Mouse (Mus musculus) adrenal gland (tissue): ENCODE measurements around the gene Phka2.

Experiments used
- intact Hi-C: fragments of 180-260 bp; cut with DNase I; formaldehyde crosslinking; loops from one replicate; pipeline ENCODE4 v1.15.1; 2025
- long read RNA-seq, 2 experiments: library from polyadenylated mRNA; unstranded; transcript quantifications; one replicate each; pipeline ENCODE4 v2.0.0; 2020; ENCODE audit warnings: borderline replicate concordance in 1 of 2; ENCODE audit not compliant: insufficient replicate concordance in 1 of 2

Gene Phka2
- long read RNA-seq, experiment 1, full-length matches to known transcripts, result 2 of 9 reads
- long read RNA-seq, experiment 1, partial matches to known transcripts, result 3 of 9 reads
- long read RNA-seq, experiment 1, other reads (novel, unspliced or antisense), result 4 of 9 reads
- long read RNA-seq, experiment 2, partial matches to known transcripts, result 0 of 3 reads
- long read RNA-seq, experiment 2, other reads (novel, unspliced or antisense), result 0 of 3 reads

DNA sequence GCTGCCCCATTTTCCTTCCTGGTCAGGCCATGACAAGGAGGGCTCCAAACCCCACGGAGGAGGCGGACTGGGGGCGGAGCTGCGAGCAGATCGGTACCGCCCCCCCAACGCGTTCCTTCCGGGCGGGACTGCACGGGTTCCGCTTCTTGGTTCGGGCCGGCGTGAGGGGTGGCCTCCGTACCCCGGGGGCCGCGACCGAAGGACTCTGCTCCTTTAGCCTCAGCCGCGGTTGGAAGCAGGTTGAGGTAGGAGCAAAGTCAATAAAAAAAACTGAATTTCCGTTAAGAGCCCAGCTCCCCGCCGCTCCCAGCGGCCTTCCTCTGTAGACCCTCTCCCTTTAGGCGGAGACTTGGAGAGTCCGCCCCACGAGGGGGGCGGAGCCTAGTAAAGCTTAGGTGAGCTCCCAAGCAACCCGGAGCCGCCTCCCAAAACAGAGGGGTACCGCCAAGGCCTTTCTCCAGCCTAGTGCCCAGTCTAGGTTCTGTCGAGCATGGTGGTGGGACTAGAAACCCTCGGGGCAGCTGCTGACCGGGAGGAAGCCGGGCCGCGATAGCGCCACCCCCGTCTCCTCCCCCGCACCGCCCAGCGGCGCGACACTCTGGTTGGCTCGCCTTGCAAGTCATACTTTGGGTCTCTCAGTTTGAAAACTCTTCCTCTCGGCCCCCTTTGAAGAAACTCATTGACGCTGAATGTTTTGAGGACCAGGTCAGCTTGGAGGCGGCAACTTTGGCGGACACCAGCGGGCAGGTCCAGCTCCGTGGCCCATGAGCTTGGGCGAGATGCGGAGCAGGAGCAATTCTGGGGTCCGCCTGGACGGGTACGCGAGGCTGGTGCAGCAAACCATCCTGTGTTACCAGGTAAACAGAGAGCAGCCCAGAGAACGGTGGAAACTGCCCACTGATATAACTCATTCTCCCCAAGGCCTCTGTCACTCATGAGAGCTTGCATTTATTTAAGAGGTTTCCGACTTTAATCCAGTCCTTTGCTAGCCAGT, at the start of gene Phka2:
Phka2 (plus strand) TSS at position 119 of the 994 bp plus-strand sequence.
- intact Hi-C loops, result no loop called here

DNA sequence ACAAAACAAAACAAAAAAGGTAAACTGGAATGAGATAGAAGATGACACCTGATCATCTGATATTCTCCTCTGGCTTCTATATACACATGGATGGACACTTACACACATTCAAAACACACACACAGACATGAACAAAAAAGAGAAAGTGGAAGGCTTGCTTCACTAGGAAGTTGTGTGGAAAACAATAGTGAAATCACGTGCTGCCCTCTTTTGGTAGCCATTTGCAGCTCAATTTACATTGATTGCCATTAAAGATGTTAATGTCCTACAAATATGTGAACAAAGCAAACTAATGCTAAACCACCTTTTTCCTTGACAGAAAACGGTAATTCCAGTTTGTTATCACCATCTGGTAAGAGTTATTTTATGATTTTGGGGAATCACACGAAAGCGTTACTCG, 46.3 kb upstream of the Phka2 start:
- intact Hi-C loops, result loop anchor here (10.0 kb wide), 1 partner anchor 281 kb away; no protein-coding TSS in a partner anchor

DNA sequence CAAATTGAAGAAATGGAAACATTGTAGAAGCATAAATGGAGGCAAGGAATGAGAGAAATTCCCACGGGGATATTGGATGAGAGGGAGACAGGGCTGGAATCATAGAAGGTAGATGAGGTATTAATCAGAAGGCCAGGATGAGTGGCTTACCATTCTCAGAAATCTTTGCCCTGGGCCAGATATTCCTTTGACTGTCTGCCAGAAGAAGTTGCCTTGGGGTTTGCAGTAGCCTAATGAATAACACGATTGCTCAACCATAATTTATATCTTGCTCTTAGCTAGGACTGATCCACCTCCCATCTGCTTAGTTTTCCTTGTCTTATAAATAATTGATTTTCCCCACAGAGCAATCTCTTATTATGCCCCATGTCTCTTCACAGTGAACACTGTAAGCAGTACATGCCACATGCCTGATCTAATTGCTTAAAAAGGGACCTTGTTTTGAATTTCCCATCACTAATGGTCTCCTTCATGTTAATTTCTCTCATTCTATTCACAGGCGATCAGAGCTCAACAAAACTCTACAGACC, 30.6 kb upstream of the Phka2 start:
- intact Hi-C loops, result no loop called here

DNA sequence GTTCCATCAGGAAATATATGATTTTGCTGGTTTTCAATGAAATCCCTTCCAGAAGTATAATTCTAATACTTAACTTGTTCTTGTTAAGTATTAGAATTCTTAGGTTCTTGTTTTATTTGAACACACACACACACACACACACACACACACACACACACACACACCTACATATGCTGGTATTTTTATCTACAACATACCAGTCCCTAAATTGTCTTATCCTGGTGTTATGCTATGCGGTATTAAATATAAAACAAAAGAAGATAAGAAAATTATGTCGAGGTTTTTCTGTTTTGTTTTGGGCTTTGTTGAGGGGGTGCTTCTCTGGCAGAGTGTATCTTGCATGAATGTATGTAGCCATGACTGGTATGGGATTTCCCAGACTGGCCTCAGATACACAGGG, 12.2 kb upstream of the Phka2 start:
- intact Hi-C loops, result no loop called here

DNA sequence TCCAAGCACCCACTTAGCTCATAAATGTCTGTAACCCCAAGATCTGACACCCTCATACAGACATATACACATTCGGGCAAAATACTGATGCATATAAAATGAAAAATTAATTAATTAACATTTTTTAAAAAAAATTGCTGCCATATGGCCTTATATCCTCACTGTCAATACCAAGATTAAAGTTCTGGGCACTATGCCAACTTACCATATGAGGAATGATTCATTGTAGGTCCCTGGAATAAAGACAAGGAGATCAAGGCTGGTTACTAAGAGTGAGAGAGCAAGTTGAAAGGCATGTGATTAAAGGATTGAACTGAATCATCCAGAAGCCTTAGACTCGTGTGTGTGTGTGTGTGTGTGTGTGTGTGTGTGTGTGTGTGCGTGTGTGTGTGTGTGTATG, 7.6 kb upstream of the Phka2 start:
- intact Hi-C loops, result no loop called here

DNA sequence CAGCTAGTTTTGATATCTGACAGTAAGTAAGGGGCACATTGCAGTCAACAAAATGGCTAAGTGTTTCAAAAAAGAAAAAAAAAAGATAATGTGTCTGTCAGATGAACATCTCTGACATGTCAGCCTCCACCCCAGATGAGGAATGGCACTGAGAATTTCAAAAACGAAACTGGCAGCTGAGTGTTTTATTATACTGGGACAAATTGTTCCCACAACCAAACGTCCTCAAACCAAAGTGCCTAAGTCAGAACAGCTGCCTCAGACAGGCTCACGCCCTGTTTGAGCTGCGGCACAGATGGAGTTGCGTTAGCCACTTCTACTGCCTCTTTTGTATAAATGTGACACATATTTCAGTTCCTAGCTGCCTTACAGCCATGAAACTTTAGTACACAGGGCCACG, 7.0 kb upstream of the Phka2 start:
- intact Hi-C loops, result no loop called here

DNA sequence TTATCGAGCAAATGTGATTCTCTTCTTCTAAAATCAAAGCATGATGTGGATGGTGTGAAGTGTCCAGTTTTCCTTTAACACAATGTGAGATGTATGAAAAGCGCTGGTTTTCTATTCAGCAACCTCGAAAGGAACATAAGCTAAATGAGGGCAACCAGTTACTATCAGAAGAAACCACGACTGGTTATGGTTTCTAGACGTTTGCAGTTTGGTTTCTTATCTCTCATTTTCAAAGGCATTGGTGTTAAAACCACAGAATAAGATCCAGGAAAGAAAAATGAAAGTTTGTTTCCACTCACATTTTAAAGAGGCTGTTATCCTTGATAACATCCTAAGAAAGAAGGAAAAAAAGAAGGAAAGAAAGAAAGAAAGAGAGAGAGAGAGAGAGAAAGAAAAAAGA, 5.5 kb upstream of the Phka2 start:
- intact Hi-C loops, result no loop called here

DNA sequence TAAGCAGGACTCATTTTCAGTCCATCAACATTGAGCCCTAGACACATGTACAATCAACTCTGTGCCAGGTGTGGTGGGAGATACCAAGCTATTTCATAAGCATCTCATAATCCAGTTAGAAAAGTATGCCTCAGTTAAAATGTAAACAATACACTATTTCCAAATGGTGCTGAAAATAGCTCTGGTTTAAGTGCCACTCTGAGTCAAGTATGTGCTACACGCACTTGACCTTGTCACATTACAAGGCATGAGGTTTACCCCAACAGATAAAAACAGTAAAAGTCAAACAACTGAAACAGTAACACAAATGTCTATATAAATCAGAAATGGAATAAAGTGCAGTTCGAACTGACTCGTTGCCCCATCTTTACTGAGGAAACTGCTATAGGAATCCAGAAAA, 871 bp upstream of the Phka2 start:
- intact Hi-C loops, result no loop called here

DNA sequence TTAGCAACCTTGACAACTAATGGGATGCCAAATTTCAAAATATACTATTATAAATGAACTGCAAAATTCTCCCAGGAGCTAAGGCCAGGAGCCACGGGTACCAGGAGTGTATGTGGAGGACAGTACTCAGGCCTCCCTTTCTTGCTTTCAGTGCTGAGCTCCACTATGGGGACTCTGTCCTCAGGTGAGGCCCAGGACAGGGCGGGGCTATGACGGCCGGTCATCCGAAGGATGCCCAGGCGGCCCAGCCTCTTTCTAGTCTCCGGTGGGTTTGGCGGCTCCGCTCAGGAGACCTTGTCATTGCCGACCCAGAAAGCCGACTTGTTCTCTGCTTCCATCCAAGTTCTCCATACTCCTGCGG, 299 bp upstream of the Phka2 start:
- intact Hi-C loops, result no loop called here

DNA sequence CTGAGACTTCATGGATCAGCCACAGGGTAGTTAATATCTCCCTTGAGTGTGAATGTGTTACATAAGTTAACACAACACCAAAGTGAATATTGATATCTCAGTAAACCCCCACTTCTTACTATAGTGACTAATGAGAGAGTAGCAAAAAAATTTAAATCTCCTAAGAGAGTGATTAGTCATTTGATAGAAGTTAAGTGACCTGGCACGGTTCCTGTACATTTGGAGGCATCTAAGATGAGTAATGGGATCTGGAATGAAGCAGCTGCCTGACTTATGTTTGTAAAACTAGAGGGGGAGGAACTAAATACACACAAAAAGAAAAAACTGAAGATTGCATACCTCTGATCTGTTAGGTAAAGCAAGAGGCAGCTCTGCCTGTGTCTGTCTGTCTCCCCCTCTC, 7.1 kb downstream of the Phka2 start:
- intact Hi-C loops, result no loop called here

DNA sequence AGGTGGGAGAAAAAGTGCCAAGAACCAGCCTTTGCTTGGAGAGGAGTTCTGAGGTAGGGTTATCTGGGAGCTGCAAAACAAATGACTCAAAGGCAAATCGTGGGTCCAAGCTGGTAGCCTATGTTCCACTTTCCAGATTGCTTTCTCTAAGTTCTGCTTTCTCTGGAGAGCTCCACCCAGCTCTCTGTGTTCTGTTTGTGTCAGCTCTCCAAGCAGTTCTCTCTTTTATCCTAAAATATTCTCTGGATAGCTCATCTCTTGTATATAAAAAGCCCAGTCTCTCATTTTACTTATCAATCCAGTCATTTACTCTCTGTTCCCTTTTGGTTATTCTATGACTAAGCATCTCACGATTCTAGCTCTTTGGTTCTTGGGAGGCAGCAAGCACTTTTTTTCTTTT, 8.2 kb downstream of the Phka2 start:
- intact Hi-C loops, result no loop called here

DNA sequence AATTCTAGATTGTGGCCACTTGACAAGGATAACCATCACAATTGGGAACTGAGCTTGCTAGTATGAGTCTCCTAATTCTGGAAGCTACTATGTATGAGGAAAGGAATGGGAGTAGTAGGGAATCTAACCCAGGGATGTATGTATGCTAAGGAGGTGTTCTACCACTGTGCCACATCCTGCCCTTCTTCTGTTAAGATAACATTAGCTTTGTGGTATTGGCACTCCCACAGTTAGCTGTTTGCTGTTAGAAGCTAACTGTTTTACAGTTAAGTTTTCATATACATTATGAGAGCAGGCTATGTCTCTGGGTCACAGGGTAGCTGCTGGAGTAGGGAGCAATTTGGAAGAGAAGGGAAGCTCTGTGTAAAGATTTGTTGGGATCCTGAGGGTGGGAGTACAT, 14.1 kb downstream of the Phka2 start:
- intact Hi-C loops, result no loop called here

DNA sequence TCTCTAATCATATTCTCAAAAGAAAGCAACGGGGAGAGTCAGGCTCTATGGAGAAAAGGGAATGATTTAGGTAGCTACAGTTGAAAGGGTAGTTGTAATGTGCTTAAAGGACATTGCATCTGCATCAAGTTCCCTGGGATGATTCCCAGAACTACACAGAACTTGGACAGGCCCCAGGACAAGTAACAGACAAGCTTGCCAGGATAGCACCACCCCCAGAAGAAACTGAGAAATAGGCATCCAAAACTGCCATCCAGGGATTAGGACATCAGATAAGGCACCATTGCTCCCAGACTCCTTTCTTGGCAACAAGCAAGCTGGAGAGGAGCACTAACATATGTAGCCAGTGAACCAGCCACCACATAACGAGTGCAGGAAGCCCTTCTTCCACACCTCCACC, 40.8 kb downstream of the Phka2 start:
- intact Hi-C loops, result no loop called here

DNA sequence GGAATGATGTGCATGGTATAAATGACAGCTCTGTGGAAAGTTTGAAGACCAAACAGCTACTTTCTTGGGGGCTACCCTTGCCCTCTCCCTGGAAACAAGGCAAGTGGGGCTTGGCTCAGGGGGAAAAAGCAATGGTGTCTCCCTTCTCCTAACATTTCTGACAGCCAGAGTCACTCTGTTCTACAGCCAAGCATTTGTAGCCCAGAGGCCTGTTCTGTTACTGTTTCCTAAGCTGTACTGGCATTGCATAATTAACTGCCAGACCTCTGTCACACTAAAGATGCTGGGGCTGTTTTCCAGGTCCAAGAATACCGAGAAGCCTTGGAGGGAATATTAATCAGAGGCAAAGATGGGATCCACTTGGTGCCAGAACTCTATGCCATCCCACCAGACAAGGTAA, 46.9 kb downstream of the Phka2 start:
- intact Hi-C loops, result no loop called here

DNA sequence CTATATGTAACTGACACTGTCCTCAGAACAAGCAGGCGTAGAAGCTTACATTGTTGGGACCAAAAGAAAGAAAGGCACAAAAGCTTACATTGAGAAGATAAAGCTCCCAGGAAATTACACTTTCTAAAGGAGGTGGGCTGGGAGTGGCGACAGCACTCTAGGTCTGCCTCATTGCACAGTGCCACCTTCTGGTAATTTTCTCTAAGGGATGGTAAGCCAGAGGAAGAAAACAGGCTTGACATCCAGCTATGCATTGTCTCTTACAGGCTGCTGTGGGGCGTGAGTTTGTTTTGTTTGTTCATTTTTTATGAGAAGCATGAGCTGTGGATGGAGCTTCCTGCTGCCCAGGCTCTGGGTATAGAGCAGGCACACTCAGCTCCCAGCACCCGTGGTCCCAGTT, 50.1 kb downstream of the Phka2 start:
- intact Hi-C loops, result no loop called here

DNA sequence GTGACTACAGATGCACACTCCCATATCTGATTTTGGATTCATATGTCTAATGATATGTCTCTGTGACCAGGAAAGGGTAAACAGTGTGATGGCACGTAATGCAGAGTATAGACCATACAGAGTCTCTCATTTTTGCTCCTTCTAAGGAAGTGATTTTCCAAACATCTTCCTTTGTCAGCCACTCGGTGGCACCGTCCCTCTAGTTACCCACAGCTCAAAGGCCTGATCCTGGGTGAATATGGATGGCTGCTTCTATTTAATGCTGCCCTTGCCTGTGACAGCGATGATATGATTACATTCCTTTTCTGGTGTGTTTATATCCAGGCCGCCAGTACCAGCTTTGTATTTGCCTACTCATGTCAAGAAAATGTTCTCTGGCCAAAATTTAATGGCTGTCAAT, 81.6 kb downstream of the Phka2 start:
- intact Hi-C loops, result no loop called here

DNA sequence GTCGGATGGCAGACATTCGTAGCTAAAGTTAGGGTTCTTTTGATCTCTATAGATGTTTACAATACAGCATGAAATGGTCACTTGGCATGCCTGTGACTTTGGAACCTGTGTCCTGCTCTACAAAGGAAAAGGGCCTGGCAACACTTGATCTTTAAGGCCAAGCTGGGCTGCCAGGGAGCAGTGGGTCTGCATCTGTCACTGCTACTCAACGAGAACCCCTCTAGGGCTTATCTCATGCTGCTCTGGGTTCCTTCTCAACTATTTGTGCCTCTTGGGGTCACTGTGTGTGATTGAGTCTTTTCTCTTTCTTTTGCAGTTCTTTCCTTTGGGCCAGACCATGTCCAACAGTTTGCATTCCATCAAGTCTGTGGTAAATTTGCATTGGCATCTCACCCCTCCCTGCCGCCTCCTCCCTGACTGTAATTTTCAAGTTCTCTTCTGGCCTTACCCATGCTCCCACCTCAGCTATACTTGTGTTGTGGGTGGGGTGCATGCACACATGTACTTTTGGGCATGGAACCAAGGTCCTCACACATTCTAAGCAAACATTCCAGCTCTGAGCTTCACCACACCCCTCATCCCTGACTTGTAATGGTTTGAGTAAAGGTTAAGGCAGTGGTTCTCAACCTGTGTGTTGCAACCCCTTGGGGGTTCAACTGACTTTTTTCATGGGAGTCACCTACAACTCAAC, 82.3 kb downstream of the Phka2 start:
- intact Hi-C loops, result loop anchor here (2.0 kb wide), 1 partner anchor 447 kb away; no protein-coding TSS in a partner anchor

DNA sequence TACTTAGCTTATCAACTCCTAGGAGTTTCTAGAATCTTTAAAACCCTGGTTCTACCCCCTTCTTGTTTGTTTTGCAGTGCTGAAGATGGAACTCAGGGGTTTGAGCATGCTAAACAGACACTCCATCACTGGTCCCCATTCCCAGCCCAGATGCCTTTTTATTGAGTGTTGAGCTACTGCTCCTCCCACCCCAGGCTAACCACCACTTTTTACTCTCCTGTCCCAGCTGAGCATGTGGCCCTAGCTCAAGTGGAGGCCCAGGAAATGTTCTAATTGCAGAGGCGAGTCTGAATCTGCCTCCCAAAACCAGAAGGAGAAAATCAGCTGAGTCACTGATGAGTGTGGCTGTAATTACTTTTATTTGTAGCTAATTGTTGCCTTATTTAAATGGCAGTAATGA, 83.1 kb downstream of the Phka2 start:
- intact Hi-C loops, result loop anchor here (2.0 kb wide), 1 partner anchor 446 kb away; no protein-coding TSS in a partner anchor

DNA sequence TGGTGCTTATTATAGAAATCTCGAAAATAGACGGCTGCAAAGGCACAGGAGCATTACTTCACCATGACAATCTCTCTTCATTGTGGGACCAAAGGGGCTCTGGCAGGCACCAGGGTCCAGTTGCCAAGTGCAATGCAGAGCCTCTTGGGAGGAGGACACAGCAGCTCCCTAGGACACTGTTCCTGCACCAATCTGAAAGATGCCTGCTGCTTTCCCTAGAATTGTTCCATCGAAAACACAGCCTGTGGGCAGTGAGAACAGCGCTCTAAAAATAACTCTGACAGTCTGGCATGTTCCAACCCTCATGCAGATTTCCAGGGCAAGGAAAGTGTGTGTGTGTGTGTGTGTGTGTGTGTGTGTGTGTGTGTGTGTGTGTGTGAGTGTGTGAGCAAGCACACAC, 86.6 kb downstream of the Phka2 start:
- intact Hi-C loops, result no loop called here

DNA sequence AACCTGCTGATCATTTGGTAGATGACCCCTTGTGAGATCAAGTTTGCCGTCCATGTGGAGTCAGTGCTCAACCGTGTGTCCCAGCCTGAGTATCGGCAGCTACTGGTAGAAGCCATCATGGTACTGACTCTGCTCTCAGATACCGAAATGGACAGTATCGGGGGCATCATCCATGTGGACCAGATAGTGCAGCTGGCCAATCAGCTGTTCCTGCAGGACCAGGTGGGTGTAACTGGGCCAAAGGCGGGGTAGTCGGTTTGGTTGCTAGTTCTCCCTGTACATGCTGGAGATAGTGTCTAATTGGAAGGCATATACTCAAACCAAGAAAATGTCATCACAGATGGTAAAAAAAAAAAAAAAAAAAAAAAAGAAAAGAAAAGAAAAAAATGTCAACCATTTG, 88.2 kb downstream of the Phka2 start:
- intact Hi-C loops, result no loop called here

DNA sequence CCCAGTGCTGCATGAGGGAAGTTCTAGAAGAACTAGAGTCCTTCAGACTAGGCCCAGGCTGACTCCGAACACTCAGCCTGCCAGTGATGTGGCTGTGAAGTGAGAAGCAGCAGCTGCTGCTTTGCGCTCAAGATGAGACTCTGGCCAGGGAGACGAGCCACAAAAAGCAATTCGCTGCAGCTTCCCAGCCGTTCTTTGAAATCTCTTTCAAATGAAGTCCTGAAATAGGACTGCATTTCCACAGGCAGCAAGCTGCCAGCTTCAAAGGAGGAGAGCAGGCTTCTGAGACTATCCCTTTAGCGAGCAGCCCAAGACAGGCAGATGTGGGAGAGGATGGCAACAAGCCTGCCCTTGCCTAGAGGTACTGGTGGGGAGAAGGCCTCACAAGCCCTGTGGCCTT, 91.0 kb downstream of the Phka2 start:
- intact Hi-C loops, result no loop called here

DNA sequence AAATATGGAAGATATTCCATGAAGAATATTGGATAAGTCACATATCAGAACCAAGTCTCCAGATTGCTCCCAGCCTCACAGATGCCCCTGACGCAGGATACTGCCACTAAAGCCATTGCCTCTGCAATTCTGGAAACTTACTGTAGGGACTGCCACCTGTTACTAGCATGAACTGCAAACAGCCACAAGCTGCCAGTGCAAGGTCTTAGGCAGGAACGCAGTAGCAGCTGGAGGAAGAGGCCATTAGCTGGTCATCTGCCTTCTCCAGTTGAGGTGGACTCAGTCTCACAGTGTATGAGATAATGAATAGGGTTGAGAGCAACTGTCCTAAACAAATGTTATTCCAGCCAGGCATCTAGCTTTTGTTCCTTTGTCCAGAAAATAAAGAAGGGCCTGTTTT, 96.1 kb downstream of the Phka2 start:
- intact Hi-C loops, result no loop called here
